Mouse (Mus musculus) C2C12 (cell line): ENCODE results near the gene Cttnbp2nl.

Experiments
- CTCF ChIP-seq: IDR thresholded peaks from one replicate; pipeline ENCODE4 v1.5.1; 2011; ENCODE audit not compliant: control insufficient read depth, insufficient read depth, insufficient read length
- FOSL1 ChIP-seq: IDR thresholded peaks from one replicate; pipeline ENCODE4 v1.8.0; 2011; ENCODE audit warnings: mild to moderate bottlenecking, low read length; ENCODE audit not compliant: poor library complexity, insufficient read depth, severe bottlenecking
- MAX ChIP-seq: IDR thresholded peaks from one replicate; pipeline ENCODE4 v1.6.1; 2011; ENCODE audit warnings: mild to moderate bottlenecking, control low read depth
- MYOD1 ChIP-seq: IDR thresholded peaks from one replicate; pipeline ENCODE4 v1.6.1; 2011; ENCODE audit warnings: low read depth; ENCODE audit not compliant: control insufficient read depth, insufficient read length
- MYOG ChIP-seq: IDR thresholded peaks from one replicate; pipeline ENCODE4 v1.6.1; 2011; ENCODE audit not compliant: control insufficient read depth, insufficient read length; ENCODE audit errors: extremely low read depth
- USF1 ChIP-seq: IDR thresholded peaks from one replicate; pipeline ENCODE4 v1.6.1; 2011; ENCODE audit warnings: low read depth, mild to moderate bottlenecking, control low read depth, moderate library complexity

GRCm38 (mm10) chr3:105097581-105097980, 44.6 kb upstream of the Cttnbp2nl start:
- TF ChIP-seq MAX (no peak), USF1 (no peak), MYOG (no peak), CTCF (no peak), FOSL1 (no peak), MYOD1 (no peak)
